Mouse (Mus musculus) embryonic facial prominence, embryonic 14.5 days (tissue): Measurements from ENCODE around the gene Caln1. TPM values are rescaled to one million over a fixed set of nuclear protein-coding genes. Genes with fewer than 3 reads are reported as not detected.

Experiments
- ATAC-seq: fragments of 200-750 bp; cut with Nextera tagmentation; 2 replicates; pipeline ENCODE4 v1.8.0; 2017; ENCODE audit warnings: low read depth, moderate number of reproducible peaks, moderate TSS enrichment
- DNase-seq: peaks from one replicate; pipeline ENCODE4 v3.0.0-alpha.2; 2015; ENCODE audit warnings: low spot score
- H3K27ac ChIP-seq: fragments of 300-500 bp; sonication (generic); replicated peaks from 2 replicates; pipeline ENCODE4 v1.5.1; 2014; ENCODE audit warnings: low read depth, mild to moderate bottlenecking, low read length, moderate library complexity
- H3K27me3 ChIP-seq: fragments of 300-500 bp; sonication (generic); replicated peaks from 2 replicates; pipeline ENCODE4 v1.6.1; 2014; ENCODE audit warnings: low read length; ENCODE audit not compliant: control insufficient read depth, insufficient read depth
- H3K36me3 ChIP-seq: fragments of 300-500 bp; sonication (generic); 2 replicates; pipeline ENCODE4 v1.6.1; 2014; ENCODE audit warnings: low read length, mixed read lengths; ENCODE audit not compliant: control insufficient read depth, insufficient read depth
- H3K4me1 ChIP-seq: fragments of 300-500 bp; sonication (generic); 2 replicates; pipeline ENCODE4 v1.6.1; 2014; ENCODE audit warnings: antibody characterized with exemption, low read length; ENCODE audit not compliant: control insufficient read depth, insufficient read depth
- H3K4me2 ChIP-seq: fragments of 300-500 bp; sonication (generic); 2 replicates; pipeline ENCODE4 v1.6.1; 2014; ENCODE audit warnings: low read depth, mild to moderate bottlenecking, low read length, moderate library complexity, mixed read lengths
- H3K4me3 ChIP-seq: fragments of 300-500 bp; sonication (generic); 2 replicates; pipeline ENCODE4 v1.5.1; 2014; ENCODE audit warnings: low read depth, mild to moderate bottlenecking, low read length
- H3K9ac ChIP-seq: fragments of 300-500 bp; sonication (generic); 2 replicates; pipeline ENCODE4 v1.6.1; 2014; ENCODE audit warnings: low read depth, mild to moderate bottlenecking, low read length, moderate library complexity, mixed read lengths
- H3K9me3 ChIP-seq: fragments of 300-500 bp; sonication (generic); 2 replicates; pipeline ENCODE4 v1.6.1; 2016; ENCODE audit warnings: low read length; ENCODE audit not compliant: control insufficient read depth
- WGBS: fragments of 180-500 bp; shearing (Covaris S2); extraction: QIAGEN DNeasy Blood & Tissue Kit; methylation state at CpG from one replicate; pipeline ENCODE4 v1.1.7; 2014; 5-methylcytosine and 5-hydroxymethylcytosine counted together
- polyA plus RNA-seq: library from polyadenylated mRNA; unstranded; fragments of >200 nt; fragmentation: Nextera tagmentation; extraction: Ambion mirVana; gene quantifications from 2 replicates; pipeline ENCODE4 v1.2.1, GENCODE M21; 2014

Gene Caln1
- polyA plus RNA-seq, 1 experiment from 2014 or later: 2.2 TPM

- no peaks in the 10 kb centered on the region for H3K36me3 ChIP-seq
- ATAC-seq (no peak), DNase-seq (peak; percentile 34)
- no peak overlapping the region for H3K4me3 ChIP-seq
- no peak overlapping the region for H3K9ac ChIP-seq
- no peaks in the 10 kb centered on the region for H3K27me3 ChIP-seq
- H3K9me3 ChIP-seq: no peaks in the 10 kb centered on the region
- 83% methylated on average over 4 of the region's 4 CpGs for WGBS
- H3K4me1 ChIP-seq: no peaks in the 10 kb centered on the region
- no peak overlapping the region for H3K27ac ChIP-seq
- H3K4me2 ChIP-seq: no peak overlapping the region
Measured at GRCm38 (mm10) chr5:130699476-130699875, 330.2 kb downstream of the Caln1 start.

- Histone ChIP-seq H3K4me1 (no peaks in the 10 kb centered on the region), H3K4me3 (no peak overlapping the region), H3K27ac (no peak overlapping the region), H3K36me3 (no peaks in the 10 kb centered on the region), H3K9me3 (no peaks in the 10 kb centered on the region), H3K27me3 (no peaks in the 10 kb centered on the region), H3K9ac (no peak overlapping the region), H3K4me2 (no peak overlapping the region)
- ATAC-seq (no peak), DNase-seq (no peak)
- 84% methylated on average over 6 of the region's 6 CpGs for whole genome bisulfite sequencing
Measured at GRCm38 (mm10) chr5:130701777-130702176, 332.5 kb downstream of the Caln1 start.

GRCm38 (mm10) chr5:130702361-130702760 is 333.1 kb downstream of the Caln1 start:
- Histone ChIP-seq H3K4me1 (no peaks in the 10 kb centered on the region), H3K9me3 (no peaks in the 10 kb centered on the region), H3K36me3 (no peaks in the 10 kb centered on the region), H3K9ac (no peak overlapping the region), H3K4me2 (no peak overlapping the region), H3K27me3 (no peaks in the 10 kb centered on the region), H3K4me3 (no peak overlapping the region), H3K27ac (no peak overlapping the region)
- DNase-seq (no peak), ATAC-seq (no peak)
- 80% methylated on average over 4 of the region's 4 CpGs for WGBS

GRCm38 (mm10) chr5:130704866-130705265 is 335.6 kb downstream of the Caln1 start:
- Histone ChIP-seq H3K4me2 (no peak overlapping the region), H3K36me3 (no peaks in the 10 kb centered on the region), H3K9ac (no peak overlapping the region), H3K4me1 (no peaks in the 10 kb centered on the region), H3K4me3 (no peak overlapping the region), H3K27me3 (no peaks in the 10 kb centered on the region), H3K27ac (no peak overlapping the region), H3K9me3 (no peaks in the 10 kb centered on the region)
- DNase-seq: no peak
- 77% methylated on average over 4 of the region's 4 CpGs for WGBS
- ATAC-seq: no peak

GRCm38 (mm10) chr5:130706202-130706855 is 337.1 kb downstream of the Caln1 start:
- no peaks in the 10 kb centered on the region for H3K27me3 ChIP-seq
- WGBS: 75% methylated on average over 6 of the region's 6 CpGs
- H3K4me3 ChIP-seq: no peak overlapping the region
- no peaks in the 10 kb centered on the region for H3K4me1 ChIP-seq
- no peak overlapping the region for H3K27ac ChIP-seq
- H3K4me2 ChIP-seq: no peak overlapping the region
- no peak overlapping the region for H3K9ac ChIP-seq
- no peaks in the 10 kb centered on the region for H3K36me3 ChIP-seq
- H3K9me3 ChIP-seq: no peaks in the 10 kb centered on the region
- DNase-seq (no peak), ATAC-seq (no peak)

GRCm38 (mm10) chr5:130707755-130708154 is 338.5 kb downstream of the Caln1 start:
- WGBS: 81% methylated on average over 3 of the region's 3 CpGs
- H3K4me3 ChIP-seq: no peak overlapping the region
- no peak for DNase-seq
- no peak overlapping the region for H3K4me2 ChIP-seq
- no peak overlapping the region for H3K27ac ChIP-seq
- H3K36me3 ChIP-seq: no peaks in the 10 kb centered on the region
- H3K9ac ChIP-seq: no peak overlapping the region
- no peaks in the 10 kb centered on the region for H3K4me1 ChIP-seq
- no peaks in the 10 kb centered on the region for H3K9me3 ChIP-seq
- no peaks in the 10 kb centered on the region for H3K27me3 ChIP-seq
- ATAC-seq: no peak

- DNase-seq (no peak), ATAC-seq (no peak)
- WGBS: 67% methylated on average over 4 of the region's 4 CpGs
- H3K27ac ChIP-seq: no peak overlapping the region
- no peak overlapping the region for H3K4me2 ChIP-seq
- H3K4me3 ChIP-seq: no peak overlapping the region
- no peak overlapping the region for H3K9ac ChIP-seq
- H3K27me3 ChIP-seq: no peaks in the 10 kb centered on the region
- H3K9me3 ChIP-seq: no peaks in the 10 kb centered on the region
- no peaks in the 10 kb centered on the region for H3K4me1 ChIP-seq
- no peaks in the 10 kb centered on the region for H3K36me3 ChIP-seq
Measured at GRCm38 (mm10) chr5:130708616-130709015, 339.4 kb downstream of the Caln1 start.

GRCm38 (mm10) chr5:130711643-130712042 is 342.4 kb downstream of the Caln1 start:
- DNase-seq (no peak), ATAC-seq (no peak)
- Histone ChIP-seq H3K27ac (no peak overlapping the region), H3K27me3 (no peaks in the 10 kb centered on the region), H3K9me3 (no peaks in the 10 kb centered on the region), H3K4me2 (no peak overlapping the region), H3K4me3 (no peak overlapping the region), H3K36me3 (no peaks in the 10 kb centered on the region), H3K9ac (no peak overlapping the region), H3K4me1 (no peaks in the 10 kb centered on the region)
- 84% methylated on average over 2 of the region's 2 CpGs for WGBS

- Histone ChIP-seq H3K27me3 (no peaks in the 10 kb centered on the region), H3K4me1 (no peaks in the 10 kb centered on the region), H3K9me3 (no peaks in the 10 kb centered on the region), H3K36me3 (no peaks in the 10 kb centered on the region), H3K4me3 (no peak overlapping the region), H3K27ac (no peak overlapping the region), H3K4me2 (no peak overlapping the region), H3K9ac (no peak overlapping the region)
- DNase-seq: no peak
- no peak for ATAC-seq
- WGBS: 72% methylated on average over 1 of the region's 1 CpGs
Measured at GRCm38 (mm10) chr5:130712281-130712680, 343.0 kb downstream of the Caln1 start.
